Mouse (Mus musculus) hindbrain, embryonic 10.5 days (tissue): ENCODE measurements around the gene P2ry12. TPM values are rescaled to one million over a fixed set of nuclear protein-coding genes. Genes with fewer than 3 reads are reported as not detected.

Experiments
- DNase-seq: peaks from one replicate; pipeline ENCODE4 v3.0.0-alpha.2; 2017; ENCODE audit warnings: low spot score
- H3K27ac ChIP-seq: fragments of 300-500 bp; sonication (generic); 2 replicates; pipeline ENCODE4 v1.5.1; 2016; ENCODE audit warnings: mild to moderate bottlenecking, moderate library complexity
- H3K27me3 ChIP-seq: fragments of 300-500 bp; sonication (generic); 2 replicates; pipeline ENCODE4 v1.6.1; 2016; ENCODE audit warnings: mild to moderate bottlenecking; ENCODE audit not compliant: poor library complexity, insufficient read depth, severe bottlenecking
- H3K36me3 ChIP-seq: fragments of 300-500 bp; sonication (generic); 2 replicates; pipeline ENCODE4 v1.6.1; 2016; ENCODE audit warnings: mild to moderate bottlenecking, moderate library complexity
- H3K4me1 ChIP-seq: fragments of 300-500 bp; sonication (generic); replicated peaks from 2 replicates; pipeline ENCODE4 v1.6.1; 2016; ENCODE audit warnings: mild to moderate bottlenecking
- H3K4me3 ChIP-seq: fragments of 300-500 bp; sonication (generic); 2 replicates; pipeline ENCODE4 v1.5.1; 2016; ENCODE audit warnings: mild to moderate bottlenecking, moderate library complexity
- H3K9me3 ChIP-seq: fragments of 300-500 bp; sonication (generic); 2 replicates; pipeline ENCODE4 v1.6.1; 2016; ENCODE audit warnings: mild to moderate bottlenecking, moderate library complexity
- WGBS: fragments of 180-500 bp; shearing (Covaris S2); methylation state at CpG from one replicate; pipeline ENCODE4 v1.1.7; 2016; 5-methylcytosine and 5-hydroxymethylcytosine counted together
- polyA plus RNA-seq: library from polyadenylated mRNA; unstranded; fragments of >200 nt; fragmentation: Nextera tagmentation; extraction: Ambion mirVana; gene quantifications from 2 replicates; pipeline ENCODE4 v1.2.1, GENCODE M21; 2016

The P2ry12 gene
- polyA plus RNA-seq, 1 experiment from 2014 or later = 2.2 TPM

DNA sequence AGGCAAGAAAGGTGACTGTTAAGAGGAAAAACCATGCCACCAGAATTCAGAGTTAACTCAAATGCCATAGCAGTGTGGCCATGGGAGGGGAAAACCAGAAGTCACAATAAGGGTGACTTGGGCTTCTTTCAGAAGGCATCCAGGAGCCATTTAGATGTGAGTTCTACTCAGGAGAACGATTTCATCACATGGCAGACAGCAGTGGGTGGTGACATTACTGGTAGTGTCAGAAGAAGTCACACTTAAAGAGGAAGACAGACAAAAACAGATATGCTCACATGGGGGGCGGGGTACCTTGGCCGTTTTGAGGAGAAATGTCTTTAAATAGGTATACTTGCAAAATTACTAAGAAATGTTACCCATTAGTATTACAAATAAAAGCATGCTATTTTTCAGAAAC is 1.3 kb upstream of the P2ry12 start:
- H3K27ac ChIP-seq = no peak overlapping the region
- DNase-seq = no peak
- H3K36me3 ChIP-seq = peaks cover 13% of the 10 kb centered on the region
- H3K27me3 ChIP-seq = no peaks in the 10 kb centered on the region
- no peaks in the 10 kb centered on the region for H3K9me3 ChIP-seq
- WGBS = 90% methylated on average over 3 of the region's 3 CpGs
- peaks cover 39% of the 10 kb centered on the region for H3K4me1 ChIP-seq
- H3K4me3 ChIP-seq = no peak overlapping the region

DNA sequence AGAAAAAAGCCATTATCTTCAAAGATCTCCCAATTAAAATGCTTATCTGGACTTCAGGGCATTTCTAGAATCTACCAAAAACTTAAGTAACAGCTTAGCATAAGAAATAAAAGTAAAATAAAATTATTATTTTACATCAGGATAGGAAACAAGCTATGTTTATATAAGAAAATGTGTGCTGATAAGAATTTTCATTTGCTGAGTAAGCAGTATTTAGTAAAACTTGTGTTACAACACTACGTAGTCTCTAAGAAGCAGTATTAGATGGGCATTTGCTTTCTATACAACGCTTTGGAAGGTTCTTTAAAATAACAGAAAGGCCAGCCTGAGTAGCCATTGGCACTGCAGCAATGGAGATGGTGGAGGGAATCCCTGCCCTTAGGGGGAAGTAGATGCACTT is 746 bp upstream of the P2ry12 start:
- no peak for DNase-seq
- peaks cover 9% of the 10 kb centered on the region for H3K36me3 ChIP-seq
- H3K27ac ChIP-seq = no peak overlapping the region
- WGBS = 94% methylated on average over 2 of the region's 2 CpGs
- H3K9me3 ChIP-seq = no peaks in the 10 kb centered on the region
- peaks cover 39% of the 10 kb centered on the region for H3K4me1 ChIP-seq
- H3K4me3 ChIP-seq = no peak overlapping the region
- no peaks in the 10 kb centered on the region for H3K27me3 ChIP-seq

DNA sequence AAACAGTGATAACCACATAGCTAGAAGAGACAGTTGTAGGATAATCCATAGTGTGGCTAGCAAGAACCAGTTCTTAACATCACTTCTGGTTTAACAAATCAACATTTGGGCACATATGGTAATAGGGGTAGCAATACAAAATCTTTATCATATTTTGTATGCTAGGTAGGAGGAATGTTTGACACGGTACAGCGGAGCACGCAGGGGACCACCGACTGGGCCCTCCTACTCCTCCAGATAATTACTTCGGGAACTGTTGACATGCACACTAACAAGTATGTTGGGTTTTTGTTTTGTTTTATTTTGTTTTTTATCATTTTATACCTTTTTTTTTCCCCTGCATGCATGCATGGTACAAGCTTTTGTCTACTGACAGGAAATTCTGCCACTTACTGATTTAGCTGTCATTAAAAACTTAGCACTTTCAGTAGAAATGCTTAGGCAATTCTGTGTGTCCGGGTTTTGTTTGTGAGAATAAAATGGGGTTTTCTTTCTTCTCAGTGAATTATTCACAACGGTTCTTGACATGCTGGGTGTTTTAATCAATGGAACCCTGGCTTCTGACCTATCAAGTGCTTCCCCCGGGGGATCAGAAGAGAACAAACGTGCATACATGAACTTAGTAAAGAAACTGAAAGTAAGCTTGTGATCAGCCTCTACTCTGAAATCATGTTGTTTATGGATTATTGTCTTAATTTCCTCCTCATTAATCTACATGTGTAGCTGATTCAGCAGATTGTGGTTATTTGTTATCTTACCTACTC is 780 bp downstream of the P2ry12 start:
- 37% methylated on average over 9 of the region's 9 CpGs for WGBS
- peak overlapping the region; percentile 59; the same call in 1 of the 2 replicates for H3K27ac ChIP-seq
- no peak for DNase-seq
- peaks cover 39% of the 10 kb centered on the region for H3K4me1 ChIP-seq
- H3K36me3 ChIP-seq = peaks cover 11% of the 10 kb centered on the region; the same call in 1 of the 2 replicates
- no peak overlapping the region for H3K4me3 ChIP-seq
- no peaks in the 10 kb centered on the region for H3K9me3 ChIP-seq
- no peaks in the 10 kb centered on the region for H3K27me3 ChIP-seq

DNA sequence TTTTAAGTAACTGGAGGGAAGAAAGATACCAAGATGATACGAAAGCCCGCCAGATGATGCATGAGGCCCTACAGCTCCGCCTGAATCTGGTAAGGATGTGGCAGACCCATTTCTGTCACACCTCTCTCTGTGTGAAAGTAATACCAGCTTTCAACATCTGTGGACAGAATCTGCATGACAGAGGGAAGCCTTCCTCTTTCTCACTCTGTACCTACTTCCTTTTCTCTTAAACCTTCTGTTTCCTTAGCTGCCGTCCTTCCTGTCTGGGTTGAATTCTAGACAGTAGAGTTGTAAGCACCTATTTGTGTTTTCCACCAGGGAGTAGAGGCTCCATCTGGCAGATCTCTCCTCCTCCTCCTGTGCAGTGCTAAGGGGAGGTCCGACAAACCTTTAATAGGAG is 1.9 kb downstream of the P2ry12 start:
- peaks cover 39% of the 10 kb centered on the region for H3K4me1 ChIP-seq
- H3K4me3 ChIP-seq = no peak overlapping the region
- peak overlapping the region; percentile 20; the same call in 1 of the 2 replicates for H3K27ac ChIP-seq
- peaks cover 11% of the 10 kb centered on the region; the same call in 1 of the 2 replicates for H3K36me3 ChIP-seq
- WGBS = 60% methylated on average over 5 of the region's 5 CpGs
- no peaks in the 10 kb centered on the region for H3K27me3 ChIP-seq
- H3K9me3 ChIP-seq = no peaks in the 10 kb centered on the region
- no peak for DNase-seq

DNA sequence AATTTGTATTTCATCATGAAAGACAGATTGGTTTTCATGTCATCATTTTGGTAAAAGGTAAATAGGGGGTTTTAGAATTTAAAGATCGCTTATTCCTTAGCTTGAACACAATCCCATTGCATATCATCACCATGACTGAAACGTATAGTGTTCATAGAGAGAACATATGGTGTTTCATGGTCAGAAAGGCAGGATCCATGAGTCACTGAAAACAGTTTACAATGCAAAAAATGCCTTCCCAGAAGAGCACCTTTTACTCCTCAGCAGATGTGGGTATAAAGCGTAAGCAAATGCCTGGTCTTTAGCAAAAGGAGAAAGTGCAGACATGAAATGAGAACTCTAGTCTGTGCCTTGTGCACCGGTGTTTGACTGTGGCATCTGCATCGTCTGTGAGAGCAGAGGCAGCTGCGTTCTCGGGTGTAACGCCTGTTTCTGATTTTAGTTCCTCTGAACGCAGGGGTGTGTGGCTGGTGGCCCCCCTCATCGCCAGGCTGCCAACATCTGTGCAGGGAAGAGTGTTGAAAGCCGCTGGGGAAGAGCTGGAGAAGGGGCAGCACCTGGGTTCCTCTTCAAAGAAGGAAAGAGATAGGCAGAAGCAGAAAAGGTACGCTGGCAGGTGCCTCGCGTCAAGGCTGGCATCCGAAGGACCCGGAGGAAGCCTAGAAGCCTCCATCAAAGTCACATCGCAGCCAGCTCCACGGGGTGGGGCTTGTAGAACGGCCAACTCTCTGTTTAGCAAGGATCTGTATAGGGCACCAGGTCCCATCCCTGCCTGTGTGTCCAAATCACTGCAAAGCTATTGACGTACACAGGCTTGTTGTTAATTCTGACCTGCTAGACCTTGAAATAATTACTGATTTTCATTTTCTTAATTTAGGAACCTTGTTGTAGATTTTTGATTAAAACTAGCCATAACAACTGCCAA is 4.7 kb downstream of the P2ry12 start:
- H3K36me3 ChIP-seq = 0 out of 2 replicates have a peak, but pooled peaks cover 4% of the 10 kb centered on the region
- no peaks in the 10 kb centered on the region for H3K9me3 ChIP-seq
- no peak overlapping the region for H3K4me3 ChIP-seq
- H3K27me3 ChIP-seq = no peaks in the 10 kb centered on the region
- DNase-seq = no peak
- WGBS = 82% methylated on average over 20 of the region's 20 CpGs
- H3K4me1 ChIP-seq = peaks cover 28% of the 10 kb centered on the region
- no peak overlapping the region for H3K27ac ChIP-seq

DNA sequence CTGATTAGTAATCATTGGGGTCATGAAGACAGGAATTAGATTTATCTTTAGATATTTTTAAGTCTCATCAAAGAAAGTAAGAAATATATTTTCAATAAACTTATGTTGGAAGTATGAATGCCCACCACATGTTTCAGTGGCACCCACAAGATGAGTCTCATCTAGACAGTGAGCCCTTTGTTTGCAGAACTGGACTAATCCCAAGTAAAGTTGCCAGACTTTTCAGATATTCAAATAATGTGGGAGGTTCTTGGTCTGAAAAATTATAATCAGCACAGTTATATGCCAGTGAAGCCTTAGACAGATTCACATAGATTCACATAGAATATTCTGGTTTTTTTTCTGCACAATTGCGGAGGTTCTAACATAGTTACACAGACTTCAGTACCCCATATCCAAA is 12.2 kb downstream of the P2ry12 start:
- no peak for DNase-seq
- no peaks in the 10 kb centered on the region for H3K36me3 ChIP-seq
- no peaks in the 10 kb centered on the region for H3K27me3 ChIP-seq
- no peaks in the 10 kb centered on the region for H3K9me3 ChIP-seq
- H3K4me3 ChIP-seq = no peak overlapping the region
- 98% methylated on average over 1 of the region's 1 CpGs for WGBS
- no peak overlapping the region for H3K27ac ChIP-seq
- H3K4me1 ChIP-seq = no peaks in the 10 kb centered on the region

DNA sequence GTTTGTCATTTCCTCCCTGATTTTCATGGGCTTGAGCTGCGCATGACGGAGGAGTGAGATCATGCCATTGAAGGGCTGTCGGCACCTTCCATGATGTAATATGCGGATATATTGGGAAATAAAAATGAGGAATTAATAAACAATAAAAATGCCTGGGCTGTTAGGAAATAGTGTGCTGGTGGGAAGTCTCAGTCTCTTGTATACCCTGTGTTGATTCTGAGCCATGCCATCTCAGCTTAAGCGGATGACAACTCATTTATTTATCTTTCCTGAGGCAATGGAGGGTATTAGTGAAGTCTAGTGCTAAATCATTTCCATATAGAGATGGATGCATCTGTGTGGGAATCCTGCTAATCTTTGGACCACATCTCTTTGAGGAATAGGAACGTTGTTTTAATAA is 14.6 kb downstream of the P2ry12 start:
- no peaks in the 10 kb centered on the region for H3K4me1 ChIP-seq
- H3K4me3 ChIP-seq = no peak overlapping the region
- H3K9me3 ChIP-seq = no peaks in the 10 kb centered on the region
- H3K36me3 ChIP-seq = no peaks in the 10 kb centered on the region
- 94% methylated on average over 6 of the region's 6 CpGs for WGBS
- no peak for DNase-seq
- H3K27me3 ChIP-seq = no peaks in the 10 kb centered on the region
- H3K27ac ChIP-seq = no peak overlapping the region

DNA sequence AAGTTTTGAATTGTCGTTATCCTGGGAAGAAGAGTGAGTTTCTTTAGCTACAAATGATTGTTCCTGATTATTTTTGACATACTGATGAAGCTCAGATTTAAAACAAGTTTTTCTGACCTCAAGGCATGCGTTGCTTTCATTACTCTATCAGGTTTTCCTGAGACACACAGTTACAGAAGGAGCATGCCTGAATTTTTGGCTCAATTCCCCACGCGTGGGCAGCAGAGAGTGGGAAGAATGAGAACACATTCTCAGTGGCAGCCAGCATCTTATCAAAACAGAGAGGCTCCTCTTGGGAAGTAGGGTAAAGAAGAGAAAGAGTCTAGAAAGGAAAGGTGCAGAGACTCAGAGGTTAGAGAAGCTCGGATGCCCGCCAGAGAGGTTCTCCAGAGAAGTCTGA is 19.3 kb downstream of the P2ry12 start:
- no peak for DNase-seq
- Histone ChIP-seq H3K27ac (no peak overlapping the region), H3K4me3 (no peak overlapping the region), H3K9me3 (no peaks in the 10 kb centered on the region), H3K4me1 (no peaks in the 10 kb centered on the region), H3K27me3 (no peaks in the 10 kb centered on the region), H3K36me3 (no peaks in the 10 kb centered on the region)
- 86% methylated on average over 6 of the region's 6 CpGs for WGBS

DNA sequence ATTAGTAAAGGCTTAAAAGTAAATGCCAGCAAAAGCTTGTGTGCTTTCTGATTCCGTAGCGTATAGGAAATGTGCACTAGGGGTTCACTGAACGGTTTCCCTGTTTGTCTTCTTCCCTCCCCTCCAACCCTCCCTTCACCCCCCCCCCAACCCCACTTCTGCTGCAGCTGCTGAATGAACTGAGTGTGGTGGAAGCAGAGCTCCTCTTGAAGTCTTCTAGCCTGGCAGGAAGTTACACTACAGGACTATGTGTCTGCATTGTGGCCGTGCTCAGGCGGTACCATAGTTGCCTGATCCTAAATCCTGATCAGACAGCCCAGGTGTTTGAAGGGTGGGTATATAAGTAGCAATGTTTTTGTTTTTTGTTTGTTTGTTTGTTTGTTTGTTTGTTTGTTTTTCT is 27.8 kb downstream of the P2ry12 start:
- H3K9me3 ChIP-seq = no peaks in the 10 kb centered on the region
- H3K36me3 ChIP-seq = no peaks in the 10 kb centered on the region
- no peak for DNase-seq
- no peak overlapping the region for H3K27ac ChIP-seq
- WGBS = 79% methylated on average over 5 of the region's 5 CpGs
- H3K4me3 ChIP-seq = no peak overlapping the region
- no peaks in the 10 kb centered on the region for H3K4me1 ChIP-seq
- H3K27me3 ChIP-seq = no peaks in the 10 kb centered on the region

DNA sequence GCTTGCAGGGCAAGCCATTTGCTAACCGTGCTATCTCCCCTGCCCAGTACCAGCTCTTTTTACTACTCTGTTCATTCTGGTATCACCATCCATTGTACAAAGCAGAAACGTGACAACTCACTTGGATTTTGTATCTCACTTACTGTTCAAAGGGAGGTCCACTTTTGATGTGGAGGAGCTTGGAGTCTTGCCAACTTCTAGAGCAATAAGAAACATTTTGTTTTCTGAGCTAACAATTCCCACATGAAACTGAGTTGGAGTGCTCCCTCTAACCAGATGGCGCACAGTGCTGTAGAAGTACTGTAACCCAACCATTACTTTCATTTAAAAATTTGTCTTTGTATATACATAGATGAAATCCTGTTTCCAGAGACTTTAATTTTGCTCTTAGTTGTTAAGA is 31.8 kb downstream of the P2ry12 start:
- Histone ChIP-seq H3K9me3 (no peaks in the 10 kb centered on the region), H3K4me1 (peaks cover 14% of the 10 kb centered on the region), H3K36me3 (no peaks in the 10 kb centered on the region), H3K27ac (no peak overlapping the region), H3K27me3 (no peaks in the 10 kb centered on the region), H3K4me3 (no peak overlapping the region)
- no peak for DNase-seq
- 89% methylated on average over 3 of the region's 3 CpGs for WGBS

DNA sequence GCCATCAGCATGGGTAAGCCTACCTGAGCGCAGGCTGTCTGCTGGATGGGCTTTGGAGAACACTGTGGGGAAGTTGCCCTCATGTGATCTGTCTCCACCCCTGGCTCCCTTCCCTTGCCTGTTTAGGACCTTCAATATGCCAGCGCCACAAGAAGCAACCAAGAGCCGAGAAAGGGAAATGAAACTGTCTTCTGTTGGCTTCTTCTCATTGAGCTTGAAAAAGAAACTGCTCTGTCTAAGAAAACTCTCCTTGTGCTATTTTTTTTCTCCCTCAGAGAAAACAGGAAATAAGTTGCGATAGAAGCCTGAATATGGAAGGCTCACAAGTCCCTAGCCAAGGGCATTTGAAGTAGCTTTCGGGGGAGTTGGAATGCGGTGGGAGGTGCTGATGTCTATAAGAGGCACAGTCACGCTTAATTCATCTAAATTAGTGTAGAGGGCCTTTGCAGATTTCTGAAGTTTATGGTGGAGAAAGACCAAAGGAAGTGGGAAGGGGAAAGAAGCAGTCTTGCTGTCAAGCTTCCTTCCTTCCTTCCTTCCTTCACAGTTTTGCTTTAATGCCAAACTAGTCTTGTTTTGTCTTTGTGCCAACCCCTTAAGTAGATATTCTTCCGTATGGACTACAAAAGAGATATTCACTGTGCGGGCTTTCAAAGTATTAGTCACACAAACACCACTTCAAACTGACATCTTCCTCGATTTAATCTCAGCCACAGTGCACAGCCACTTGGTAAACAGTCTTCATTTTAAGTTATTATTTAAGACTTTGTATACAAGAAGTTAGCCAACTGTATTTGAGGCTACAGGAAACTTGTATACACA is 33.7 kb downstream of the P2ry12 start:
- no peak overlapping the region for H3K4me3 ChIP-seq
- H3K36me3 ChIP-seq = no peaks in the 10 kb centered on the region
- no peaks in the 10 kb centered on the region for H3K27me3 ChIP-seq
- 59% methylated on average over 10 of the region's 10 CpGs for whole genome bisulfite sequencing
- H3K4me1 ChIP-seq = peaks cover 14% of the 10 kb centered on the region
- DNase-seq = no peak
- no peak overlapping the region for H3K27ac ChIP-seq
- no peaks in the 10 kb centered on the region for H3K9me3 ChIP-seq

DNA sequence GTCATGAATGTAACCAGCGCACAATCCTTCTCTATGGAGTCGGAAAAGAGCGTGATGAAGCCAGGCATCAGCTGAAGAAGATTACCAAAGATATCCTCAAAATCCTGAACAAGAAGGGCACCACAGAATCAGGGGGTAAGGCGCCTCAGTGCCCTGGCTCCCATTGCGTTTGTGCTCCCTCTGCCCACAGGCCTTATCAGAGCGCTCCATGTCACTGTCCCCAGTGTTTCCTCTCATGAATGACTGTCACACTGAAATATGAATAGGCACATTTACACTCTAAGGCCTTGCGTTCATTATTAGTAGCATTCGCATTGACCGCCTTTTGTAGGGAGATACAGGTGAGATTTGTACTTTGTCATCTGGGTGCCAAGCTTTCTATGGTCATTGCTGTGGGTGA is 35.0 kb downstream of the P2ry12 start:
- Histone ChIP-seq H3K4me1 (peaks cover 14% of the 10 kb centered on the region), H3K4me3 (no peak overlapping the region), H3K27ac (no peak overlapping the region), H3K9me3 (no peaks in the 10 kb centered on the region), H3K36me3 (no peaks in the 10 kb centered on the region), H3K27me3 (no peaks in the 10 kb centered on the region)
- WGBS = 96% methylated on average over 9 of the region's 9 CpGs
- DNase-seq = no peak
